Mouse (Mus musculus): Measurements from ENCODE around the gene Trim24. TPM values are rescaled to one million over a fixed set of nuclear protein-coding genes. Genes with fewer than 3 reads are reported as not detected.
"Not testable (repeated sequence)": the region's sequence is repeated elsewhere in the genome, so short reads cannot be mapped to it uniquely, and the experiment has no call there.

Trim24 gene
- polyA plus RNA-seq (2014; fragmentation: Nextera tagmentation; extraction: Ambion mirVana), result 17.9 and 18.5 TPM in 2 replicates

DNA sequence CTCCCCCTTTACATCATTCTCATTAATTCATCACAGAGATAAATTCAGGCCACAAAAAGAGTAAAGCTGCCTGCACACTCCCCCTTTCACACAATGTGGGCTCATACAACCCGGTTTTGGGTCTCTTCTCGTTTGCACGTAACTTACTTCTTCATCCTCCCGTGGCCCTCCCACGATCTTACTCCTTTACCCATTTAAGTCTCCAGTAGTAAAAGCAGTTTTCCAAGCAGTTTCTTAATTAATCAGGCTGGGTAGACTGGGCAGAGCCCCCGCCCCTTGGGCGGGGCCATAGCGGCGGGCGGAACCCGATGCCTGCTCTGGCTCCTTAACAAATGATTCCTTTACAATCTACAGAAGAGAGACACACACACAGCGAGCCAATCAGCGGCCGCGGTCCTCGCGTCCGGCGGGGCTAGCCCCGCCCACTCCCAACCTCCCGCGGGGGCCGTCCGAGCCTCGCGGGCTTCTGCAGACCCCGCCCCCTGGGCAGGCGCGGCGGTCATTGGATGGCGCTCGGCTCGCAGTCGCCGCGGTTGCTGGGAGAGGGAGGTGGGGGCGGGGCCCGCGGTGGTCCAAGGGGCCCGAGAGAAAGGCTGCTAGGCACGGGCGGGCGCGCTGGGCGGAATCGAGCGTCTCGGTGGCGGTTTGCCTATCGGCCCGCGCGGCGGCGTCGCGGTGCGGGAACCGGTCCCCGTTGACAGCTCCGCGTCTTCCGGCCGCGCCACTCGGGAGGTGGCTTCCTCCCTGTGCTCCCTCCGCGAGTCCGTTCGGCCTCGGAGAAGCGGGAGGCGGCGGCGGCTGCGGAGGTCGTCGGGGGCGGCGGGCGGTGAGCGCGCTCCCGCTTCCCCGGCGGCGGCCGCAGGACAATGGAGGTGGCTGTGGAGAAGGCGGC lies at the start of gene Trim24:
Trim24 (plus strand) TSS at position 567 of the 892 bp plus-strand sequence.
- peak within 1 kb of the TSS; percentile 66 for H3K4me2 ChIP-seq (ENCODE audit: low read length)
- H3K4me3 ChIP-seq (ENCODE audit: control insufficient read depth in 1 of 2, insufficient read depth in 1 of 2, low read depth in 1 of 2, low read length in 2 of 2), result peak within 1 kb of the TSS; percentile 84 to 91
- H3K36me3 ChIP-seq (ENCODE audit: control insufficient read depth, insufficient read depth, low read length), result 0 out of 2 replicates have a peak, but pooled peaks cover 6% of the 10 kb centered on the region
- WGBS, result under 1% methylated on average over 81 of the region's 89 CpGs
- H3K27me3 ChIP-seq (ENCODE audit: control insufficient read depth, insufficient read depth, low read length), result no peaks in the 10 kb centered on the region
- H3K9me3 ChIP-seq (ENCODE audit: control insufficient read depth, low read length), result peaks cover 30% of the 10 kb centered on the region
- peak within 1 kb of the TSS; percentile 97 for H3K9ac ChIP-seq (ENCODE audit: low read length)
- peak; percentile 97 for ATAC-seq (ENCODE audit: insufficient number of reproducible peaks, insufficient read depth, low FRiP score, low read depth)
- H3K4me1 ChIP-seq (ENCODE audit: control insufficient read depth in 2 of 2, insufficient read depth in 2 of 2, low read length in 2 of 2), result no peaks in the 10 kb centered on the region
- H3K27ac ChIP-seq (replicated peaks in 1 of 2; ENCODE audit: control insufficient read depth in 1 of 2, insufficient read depth in 1 of 2, low read depth in 2 of 2, low read length in 2 of 2), result peak within 1 kb of the TSS; percentile 95 to 99

- no peak for ATAC-seq (ENCODE audit: insufficient number of reproducible peaks, insufficient read depth, low FRiP score, low read depth)
- H3K4me3 ChIP-seq (ENCODE audit: control insufficient read depth in 1 of 2, insufficient read depth in 1 of 2, low read depth in 1 of 2, low read length in 2 of 2), result no peak overlapping the region
- H3K27me3 ChIP-seq (ENCODE audit: control insufficient read depth, insufficient read depth, low read length), result no peaks in the 10 kb centered on the region
- 0 out of 2 replicates have a peak, but pooled peaks cover 3% of the 10 kb centered on the region for H3K9me3 ChIP-seq (ENCODE audit: control insufficient read depth, low read length)
- no peaks in the 10 kb centered on the region for H3K4me1 ChIP-seq (ENCODE audit: control insufficient read depth in 2 of 2, insufficient read depth in 2 of 2, low read length in 2 of 2)
- no peaks in the 10 kb centered on the region for H3K36me3 ChIP-seq (ENCODE audit: control insufficient read depth, insufficient read depth, low read length)
- H3K27ac ChIP-seq (replicated peaks in 1 of 2; ENCODE audit: control insufficient read depth in 1 of 2, insufficient read depth in 1 of 2, low read depth in 2 of 2, low read length in 2 of 2), result no peak overlapping the region
- 82% methylated on average over 6 of the region's 6 CpGs for WGBS
- H3K4me2 ChIP-seq (ENCODE audit: low read length), result no peak overlapping the region
- no peak overlapping the region for H3K9ac ChIP-seq (ENCODE audit: low read length)
Observed at GRCm38 (mm10) chr6:37821531-37822051, 49.0 kb upstream of the Trim24 start.

- Histone ChIP-seq H3K4me3 (ENCODE audit: control insufficient read depth in 1 of 2, insufficient read depth in 1 of 2, low read depth in 1 of 2, low read length in 2 of 2) (no peak overlapping the region), H3K27ac (replicated peaks in 1 of 2; ENCODE audit: control insufficient read depth in 1 of 2, insufficient read depth in 1 of 2, low read depth in 2 of 2, low read length in 2 of 2) (no peak overlapping the region), H3K9me3 (ENCODE audit: control insufficient read depth, low read length) (0 out of 2 replicates have a peak, but pooled peaks cover 3% of the 10 kb centered on the region), H3K4me2 (ENCODE audit: low read length) (no peak overlapping the region), H3K9ac (ENCODE audit: low read length) (no peak overlapping the region), H3K27me3 (ENCODE audit: control insufficient read depth, insufficient read depth, low read length) (no peaks in the 10 kb centered on the region), H3K36me3 (ENCODE audit: control insufficient read depth, insufficient read depth, low read length) (no peaks in the 10 kb centered on the region), H3K4me1 (ENCODE audit: control insufficient read depth in 2 of 2, insufficient read depth in 2 of 2, low read length in 2 of 2) (no peaks in the 10 kb centered on the region)
- no peak for ATAC-seq (ENCODE audit: insufficient number of reproducible peaks, insufficient read depth, low FRiP score, low read depth)
- WGBS, result 84% methylated on average over 2 of the region's 2 CpGs
Observed at GRCm38 (mm10) chr6:37822390-37822789, 48.2 kb upstream of the Trim24 start.

DNA sequence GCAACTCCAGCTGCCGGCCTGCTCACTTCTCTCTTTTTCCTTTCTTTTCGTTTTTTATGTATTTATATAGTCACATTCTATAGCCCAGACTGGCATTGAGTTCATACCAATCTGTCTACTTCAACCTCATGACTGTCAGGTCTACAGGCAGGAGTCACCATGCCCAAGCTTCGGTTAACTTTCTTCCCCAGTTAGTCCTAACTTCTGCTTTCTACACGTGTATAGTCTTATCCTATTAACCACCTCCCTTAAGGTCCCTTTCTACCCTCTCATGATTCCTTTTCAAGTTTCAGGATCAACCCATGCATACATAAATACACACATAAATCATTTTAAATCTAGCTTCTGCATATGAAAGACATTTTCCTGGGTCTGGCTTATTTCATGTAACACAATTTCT lies 46.9 kb upstream of the Trim24 start:
- Histone ChIP-seq H3K4me3 (ENCODE audit: control insufficient read depth in 1 of 2, insufficient read depth in 1 of 2, low read depth in 1 of 2, low read length in 2 of 2) (no peak overlapping the region), H3K36me3 (ENCODE audit: control insufficient read depth, insufficient read depth, low read length) (no peaks in the 10 kb centered on the region), H3K4me2 (ENCODE audit: low read length) (no peak overlapping the region), H3K27me3 (ENCODE audit: control insufficient read depth, insufficient read depth, low read length) (no peaks in the 10 kb centered on the region), H3K4me1 (ENCODE audit: control insufficient read depth in 2 of 2, insufficient read depth in 2 of 2, low read length in 2 of 2) (no peaks in the 10 kb centered on the region), H3K9ac (ENCODE audit: low read length) (no peak overlapping the region), H3K27ac (replicated peaks in 1 of 2; ENCODE audit: control insufficient read depth in 1 of 2, insufficient read depth in 1 of 2, low read depth in 2 of 2, low read length in 2 of 2) (no peak overlapping the region), H3K9me3 (ENCODE audit: control insufficient read depth, low read length) (0 out of 2 replicates have a peak, but pooled peaks cover 3% of the 10 kb centered on the region)
- WGBS, result 73% methylated on average over 4 of the region's 4 CpGs
- no peak for ATAC-seq (ENCODE audit: insufficient number of reproducible peaks, insufficient read depth, low FRiP score, low read depth)

DNA sequence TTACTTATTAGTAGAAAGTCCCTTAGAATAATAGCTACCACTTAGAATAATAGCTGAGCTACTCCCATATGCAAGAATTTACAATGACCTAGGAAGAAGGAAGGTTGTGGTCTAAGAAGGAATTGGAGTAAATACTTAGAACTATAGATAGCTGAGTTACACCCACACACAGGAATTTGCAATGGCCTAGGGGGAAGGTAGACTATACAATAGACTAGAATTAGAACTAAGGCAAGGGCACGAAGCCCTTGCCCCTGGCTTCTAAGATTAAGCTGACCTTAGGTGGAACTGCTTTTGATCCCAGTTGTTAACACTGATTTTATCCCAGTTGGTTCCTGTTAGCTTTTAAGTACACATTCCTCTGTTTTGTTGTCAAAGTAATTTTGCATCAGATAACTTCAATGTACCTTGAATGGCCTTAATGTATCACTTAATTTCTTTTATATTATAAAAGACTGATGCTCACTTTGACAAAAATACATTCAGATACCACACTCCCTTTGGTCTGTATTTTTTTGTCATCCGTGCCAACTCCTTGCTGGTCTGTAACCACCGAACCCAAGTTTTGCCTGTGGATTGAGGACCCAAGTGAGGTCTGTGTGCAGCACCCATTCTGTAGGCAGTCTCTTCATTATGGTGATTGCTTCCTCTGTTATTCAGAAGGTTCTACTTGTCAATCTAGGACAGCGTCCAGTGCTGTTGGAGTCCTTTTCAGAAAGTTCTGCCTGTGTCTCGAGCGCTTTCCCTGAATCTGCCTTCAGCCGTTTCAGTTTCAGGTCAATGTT lies 45.1 kb upstream of the Trim24 start:
- 85% methylated on average over 7 of the region's 7 CpGs for WGBS

DNA sequence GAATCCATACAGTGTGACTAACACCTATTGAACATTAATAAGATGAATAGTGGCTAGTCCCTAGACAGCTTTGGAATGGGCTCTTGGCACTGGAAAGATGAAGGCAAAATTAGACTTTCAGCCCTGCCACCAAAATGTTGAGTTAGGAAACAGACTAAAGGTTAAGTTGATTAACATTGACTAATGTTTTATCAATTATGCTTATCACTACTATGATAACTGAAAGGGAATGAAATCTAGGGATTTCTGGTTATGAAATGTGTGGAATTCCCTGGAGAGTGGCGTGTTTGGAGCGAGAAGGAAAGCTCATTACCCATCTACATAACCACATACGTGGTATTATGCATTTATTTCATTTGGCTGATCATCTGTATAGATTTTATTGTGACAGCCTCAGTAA lies 41.7 kb upstream of the Trim24 start:
- Histone ChIP-seq H3K4me1 (ENCODE audit: control insufficient read depth in 2 of 2, insufficient read depth in 2 of 2, low read length in 2 of 2) (no peaks in the 10 kb centered on the region), H3K27ac (replicated peaks in 1 of 2; ENCODE audit: control insufficient read depth in 1 of 2, insufficient read depth in 1 of 2, low read depth in 2 of 2, low read length in 2 of 2) (no peak overlapping the region), H3K9me3 (ENCODE audit: control insufficient read depth, low read length) (peaks cover 10% of the 10 kb centered on the region), H3K36me3 (ENCODE audit: control insufficient read depth, insufficient read depth, low read length) (no peaks in the 10 kb centered on the region), H3K9ac (ENCODE audit: low read length) (no peak overlapping the region), H3K4me2 (ENCODE audit: low read length) (no peak overlapping the region), H3K27me3 (ENCODE audit: control insufficient read depth, insufficient read depth, low read length) (no peaks in the 10 kb centered on the region), H3K4me3 (ENCODE audit: control insufficient read depth in 1 of 2, insufficient read depth in 1 of 2, low read depth in 1 of 2, low read length in 2 of 2) (no peak overlapping the region)
- 79% methylated on average over 3 of the region's 3 CpGs for WGBS
- no peak for ATAC-seq (ENCODE audit: insufficient number of reproducible peaks, insufficient read depth, low FRiP score, low read depth)

More for the DNA sequence above, 45.1 kb upstream of the Trim24 start:
- not testable (repeated sequence) for H3K27ac ChIP-seq (replicated peaks in 1 of 2; ENCODE audit: control insufficient read depth in 1 of 2, insufficient read depth in 1 of 2, low read depth in 2 of 2, low read length in 2 of 2); H3K4me2 ChIP-seq (ENCODE audit: low read length); H3K9me3 ChIP-seq (ENCODE audit: control insufficient read depth, low read length); H3K4me1 ChIP-seq (ENCODE audit: control insufficient read depth in 2 of 2, insufficient read depth in 2 of 2, low read length in 2 of 2); H3K27me3 ChIP-seq (ENCODE audit: control insufficient read depth, insufficient read depth, low read length); H3K36me3 ChIP-seq (ENCODE audit: control insufficient read depth, insufficient read depth, low read length); H3K4me3 ChIP-seq (ENCODE audit: control insufficient read depth in 1 of 2, insufficient read depth in 1 of 2, low read depth in 1 of 2, low read length in 2 of 2); H3K9ac ChIP-seq (ENCODE audit: low read length); ATAC-seq (ENCODE audit: insufficient number of reproducible peaks, insufficient read depth, low FRiP score, low read depth)

DNA sequence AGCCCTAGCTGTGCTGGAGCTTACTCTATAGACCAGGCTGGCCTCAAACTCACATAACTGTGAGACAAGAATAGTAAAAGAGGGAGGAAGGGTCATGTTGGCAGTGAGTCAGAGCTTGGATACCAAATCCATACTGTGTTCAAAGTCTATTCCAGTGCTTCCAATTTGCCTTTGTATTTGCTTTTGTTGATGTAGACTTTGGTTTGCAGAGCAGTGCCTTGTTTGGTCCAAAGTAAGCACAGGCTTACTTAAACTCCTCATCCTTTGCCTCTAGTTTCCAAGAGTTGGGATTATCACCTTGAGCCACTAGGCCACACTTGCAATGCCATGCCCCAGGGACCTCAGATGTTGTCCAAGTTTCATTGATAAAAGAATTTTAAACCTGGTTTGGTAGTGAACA lies 41.0 kb upstream of the Trim24 start:
- Histone ChIP-seq H3K9me3 (ENCODE audit: control insufficient read depth, low read length) (peaks cover 10% of the 10 kb centered on the region), H3K4me1 (ENCODE audit: control insufficient read depth in 2 of 2, insufficient read depth in 2 of 2, low read length in 2 of 2) (no peaks in the 10 kb centered on the region), H3K9ac (ENCODE audit: low read length) (no peak overlapping the region), H3K27me3 (ENCODE audit: control insufficient read depth, insufficient read depth, low read length) (no peaks in the 10 kb centered on the region), H3K36me3 (ENCODE audit: control insufficient read depth, insufficient read depth, low read length) (no peaks in the 10 kb centered on the region), H3K27ac (replicated peaks in 1 of 2; ENCODE audit: control insufficient read depth in 1 of 2, insufficient read depth in 1 of 2, low read depth in 2 of 2, low read length in 2 of 2) (no peak overlapping the region), H3K4me2 (ENCODE audit: low read length) (no peak overlapping the region), H3K4me3 (ENCODE audit: control insufficient read depth in 1 of 2, insufficient read depth in 1 of 2, low read depth in 1 of 2, low read length in 2 of 2) (no peak overlapping the region)
- no peak for ATAC-seq (ENCODE audit: insufficient number of reproducible peaks, insufficient read depth, low FRiP score, low read depth)
